Mouse (Mus musculus) CD4-positive, CD25-positive, alpha-beta regulatory T cell, adult 4 months (primary cell): ENCODE measurements around the gene Slc30a4. TPM values are rescaled to one million over a fixed set of nuclear protein-coding genes. Genes with fewer than 3 reads are reported as not detected.

ENCODE experiments used
- ATAC-seq: one replicate; pipeline ENCODE4 v1.8.0; 2017
- polyA plus RNA-seq, 2 experiments: library from polyadenylated mRNA; unstranded; fragments of 100-300 nt; shearing (Covaris generic); gene quantifications; one replicate each; pipeline ENCODE4 v1.2.1; 2017

Slc30a4 gene
- 1 to 10 TPM in 1 of 2 experiments, under 1 TPM in 1; 0.77 to 1.2 TPM for polyA plus RNA-seq

- peak; percentile 65 for ATAC-seq
Observed at GRCm38 (mm10) chr2:122702181-122703036, at the start of gene Slc30a4. Gene Slc30a4 (minus strand): TSS chr2:122702663.

- no peak for ATAC-seq
Observed at GRCm38 (mm10) chr2:122746461-122746860, 44.0 kb upstream of the Slc30a4 start.

DNA sequence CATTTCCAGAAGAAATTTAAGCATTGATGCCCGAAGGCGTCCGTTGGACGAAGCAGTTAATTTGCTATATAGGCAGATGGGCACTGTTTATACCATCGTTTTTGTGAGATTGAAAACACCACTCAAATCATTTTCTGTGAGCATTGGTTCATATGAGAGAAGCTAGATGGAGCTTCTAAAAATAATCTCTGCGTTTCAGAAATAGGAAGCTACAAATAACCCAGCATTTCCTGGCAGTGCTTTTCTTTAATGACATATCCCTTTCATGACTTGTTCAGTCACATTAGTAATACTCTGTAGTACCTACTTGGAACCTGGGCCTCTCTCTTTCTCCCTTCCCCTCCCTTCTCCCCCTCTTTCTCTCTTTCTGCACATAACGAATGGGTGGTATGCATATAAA, 36.6 kb upstream of the Slc30a4 start:
- ATAC-seq: peak; percentile 16

DNA sequence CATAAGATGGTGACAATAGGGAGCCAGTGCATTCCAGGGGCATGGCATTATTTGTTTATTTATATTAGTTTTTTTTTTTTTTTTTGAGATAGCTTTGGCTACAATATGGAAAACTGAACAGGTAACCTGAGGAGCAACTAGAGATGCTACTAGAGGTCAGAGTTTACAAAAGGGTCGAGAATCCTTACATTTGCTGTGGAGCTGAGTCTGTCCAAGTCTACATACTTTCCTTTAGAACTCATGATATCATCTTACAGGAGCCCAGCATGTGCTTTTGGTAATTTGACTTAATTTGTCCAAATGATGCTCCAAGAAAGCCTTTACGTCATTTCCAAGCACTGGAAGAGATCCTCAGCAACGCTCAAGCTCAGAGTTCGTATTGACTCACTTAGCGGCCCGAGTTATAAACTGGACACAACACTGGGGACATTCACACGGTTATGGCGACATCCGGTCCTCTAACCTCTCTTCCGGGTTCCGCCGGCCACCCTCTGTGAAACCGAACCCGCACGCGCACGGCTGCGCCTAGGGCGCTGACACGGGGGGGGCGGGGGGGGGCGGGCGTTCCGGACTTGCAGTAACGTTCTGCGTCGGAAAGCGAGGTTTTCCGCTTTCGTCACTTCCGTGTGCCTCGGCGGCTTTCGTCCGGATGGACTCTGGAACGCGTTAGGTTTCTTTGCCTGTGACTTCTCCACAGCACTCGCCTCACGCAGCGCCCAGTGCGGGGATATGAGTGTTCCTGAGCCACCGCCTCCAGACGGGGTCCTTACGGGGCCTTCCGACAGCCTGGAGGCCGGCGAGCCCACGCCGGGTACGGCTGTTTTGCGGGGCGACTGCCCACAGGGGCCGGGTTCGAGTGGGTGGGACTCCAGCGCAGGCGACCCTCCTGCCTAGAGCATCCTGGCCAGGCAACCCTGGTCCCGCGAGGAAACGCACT, 35.7 kb upstream of the Slc30a4 start, which contains the start of gene Bloc1s6:
Bloc1s6 (plus strand) TSS at position 610 of the 937 bp plus-strand sequence.
- ATAC-seq: peak; percentile 88

DNA sequence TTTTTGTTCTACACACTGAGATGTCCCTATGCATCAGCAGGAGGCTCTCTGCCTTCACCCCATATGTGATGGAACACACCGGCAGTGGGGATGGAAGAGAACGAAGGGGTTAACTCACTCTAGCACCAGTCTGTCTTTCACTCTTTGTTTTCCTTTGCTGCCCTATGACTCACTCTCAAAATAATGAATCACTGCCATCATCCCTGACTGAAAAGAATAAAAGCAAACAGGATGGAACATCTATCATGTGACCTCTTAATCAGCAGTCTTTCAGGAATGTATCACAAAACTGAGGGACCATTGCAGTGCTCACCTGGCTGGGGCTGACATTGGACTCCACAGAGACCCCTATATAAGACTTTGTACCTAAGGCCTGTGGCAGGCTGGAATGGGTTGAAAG, 29.0 kb upstream of the Slc30a4 start:
- ATAC-seq: no peak

DNA sequence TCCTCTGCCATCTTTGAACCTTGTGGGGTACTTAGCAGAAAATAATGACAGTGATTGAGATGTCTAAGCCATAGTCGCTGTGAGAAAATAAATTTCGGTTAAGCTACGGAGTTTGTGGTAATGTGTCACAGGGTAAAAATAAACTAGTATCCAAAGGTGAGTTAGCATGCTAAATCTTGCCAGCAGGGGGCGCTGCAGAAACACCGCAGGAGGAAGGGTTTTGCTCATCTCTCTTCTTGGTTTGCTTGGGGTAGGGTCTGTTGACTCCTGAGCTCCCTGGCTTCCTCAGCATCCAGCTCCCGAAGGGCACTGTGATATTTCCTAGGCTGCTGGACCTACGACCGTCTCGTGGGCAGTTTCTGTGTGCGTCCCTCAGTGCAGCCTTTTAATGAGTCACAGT, 23.1 kb upstream of the Slc30a4 start:
- no peak for ATAC-seq

- no peak for ATAC-seq
Observed at GRCm38 (mm10) chr2:122720564-122720963, 18.1 kb upstream of the Slc30a4 start.

- ATAC-seq: no peak
Observed at GRCm38 (mm10) chr2:122719232-122719631, 16.8 kb upstream of the Slc30a4 start.

DNA sequence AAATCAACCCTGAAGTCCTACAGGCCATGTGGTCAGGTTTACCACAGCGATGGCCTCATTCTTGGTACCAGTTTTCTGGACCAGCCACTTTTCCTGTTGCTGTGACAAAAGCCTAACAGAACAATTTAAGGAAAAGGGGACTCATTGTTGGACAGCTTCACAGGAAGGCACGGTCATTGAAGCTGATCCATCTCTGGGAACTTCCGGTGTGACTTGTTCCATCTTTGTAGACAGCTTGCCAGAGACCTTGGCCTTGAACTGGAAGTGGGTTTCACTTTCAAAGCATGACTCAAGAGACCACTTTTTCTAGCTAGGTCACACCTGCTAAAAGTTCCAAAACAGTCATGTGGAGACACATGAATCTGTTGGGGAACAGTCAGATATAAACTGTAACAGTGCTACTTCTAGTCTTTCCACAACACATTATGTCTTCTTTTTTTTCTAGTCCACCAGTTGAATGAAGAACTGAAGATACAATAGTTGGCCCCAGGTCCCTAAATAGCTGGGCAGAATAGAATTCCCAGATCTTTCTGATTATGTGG, 13.9 kb upstream of the Slc30a4 start:
- ATAC-seq: no peak

- no peak for ATAC-seq
Observed at GRCm38 (mm10) chr2:122715148-122715692, 12.8 kb upstream of the Slc30a4 start.

DNA sequence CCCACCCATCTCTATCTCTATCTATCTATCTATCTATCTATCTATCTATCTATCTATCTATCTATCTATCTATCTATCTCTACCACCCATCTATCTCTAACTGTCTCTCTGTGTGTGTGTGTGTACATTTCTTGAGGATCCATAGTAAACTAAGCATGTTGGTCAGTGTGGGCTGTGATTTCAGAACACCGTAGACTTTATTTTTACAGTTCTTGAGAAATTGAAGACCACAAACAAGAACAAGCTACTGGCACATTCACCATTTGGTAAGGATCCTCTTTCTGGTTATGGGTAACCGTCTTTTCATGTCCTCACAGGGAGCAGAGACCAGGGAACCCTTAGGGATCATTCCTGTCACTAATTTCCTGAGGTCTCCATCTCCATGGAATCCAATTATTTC, 10.4 kb upstream of the Slc30a4 start:
- ATAC-seq: no peak

- ATAC-seq: peak; percentile 34
Observed at GRCm38 (mm10) chr2:122711911-122712310, 9.4 kb upstream of the Slc30a4 start.

DNA sequence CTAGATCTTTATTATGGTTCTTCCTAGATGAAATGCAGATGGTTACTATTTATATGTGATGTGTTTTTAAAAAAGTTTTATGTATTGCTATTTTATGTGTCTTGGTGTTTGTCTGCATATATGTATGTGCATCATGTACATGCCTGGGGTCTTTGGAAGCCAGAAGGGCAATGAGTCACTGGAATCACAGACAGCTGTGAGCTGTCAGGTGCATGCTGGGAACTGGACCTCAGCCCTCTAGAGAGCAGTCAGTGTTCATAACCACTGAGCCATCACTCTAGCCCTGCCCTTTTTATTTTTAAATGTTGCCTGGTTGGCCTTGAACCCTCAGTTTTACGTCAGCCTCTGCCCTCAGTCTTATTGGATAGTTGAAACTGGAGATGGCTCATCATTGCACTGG, 6.7 kb upstream of the Slc30a4 start:
- no peak for ATAC-seq

GRCm38 (mm10) chr2:122708080-122708479, 5.6 kb upstream of the Slc30a4 start:
- no peak for ATAC-seq

DNA sequence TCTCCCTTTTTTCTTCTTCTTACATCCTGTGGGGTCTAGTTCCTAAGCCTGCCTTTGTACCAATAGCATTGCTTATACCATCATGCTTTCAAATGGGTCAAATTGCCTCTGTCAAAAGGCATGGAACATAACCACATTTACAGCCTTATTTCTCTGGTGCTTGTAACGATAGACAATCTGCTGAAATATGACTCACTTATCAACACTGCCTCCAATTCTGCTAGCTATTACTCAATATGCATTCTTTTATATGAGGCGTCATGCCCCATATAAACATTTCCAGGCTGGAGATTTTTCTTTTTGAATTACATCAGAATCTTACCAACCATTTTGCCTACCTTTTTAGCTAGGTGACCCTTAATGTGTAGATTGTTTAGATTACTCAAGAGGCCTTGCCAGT, 2.1 kb upstream of the Slc30a4 start:
- no peak for ATAC-seq

DNA sequence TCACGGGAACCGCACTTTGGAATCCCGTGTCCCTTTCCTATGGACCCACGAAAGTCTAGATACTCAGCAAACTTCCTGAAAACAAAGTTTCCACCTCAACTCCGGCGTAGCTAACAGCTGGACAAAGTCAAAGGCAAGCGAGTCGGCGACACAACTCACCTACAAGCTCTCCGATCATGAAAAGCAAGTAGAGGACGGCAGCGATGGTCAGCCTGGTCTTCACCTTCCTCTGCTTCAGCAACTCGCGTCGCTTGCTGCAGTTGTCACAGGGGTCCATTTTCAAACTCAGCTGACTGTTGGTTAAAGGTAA, 637 bp downstream of the Slc30a4 start:
- ATAC-seq: peak; percentile 59

DNA sequence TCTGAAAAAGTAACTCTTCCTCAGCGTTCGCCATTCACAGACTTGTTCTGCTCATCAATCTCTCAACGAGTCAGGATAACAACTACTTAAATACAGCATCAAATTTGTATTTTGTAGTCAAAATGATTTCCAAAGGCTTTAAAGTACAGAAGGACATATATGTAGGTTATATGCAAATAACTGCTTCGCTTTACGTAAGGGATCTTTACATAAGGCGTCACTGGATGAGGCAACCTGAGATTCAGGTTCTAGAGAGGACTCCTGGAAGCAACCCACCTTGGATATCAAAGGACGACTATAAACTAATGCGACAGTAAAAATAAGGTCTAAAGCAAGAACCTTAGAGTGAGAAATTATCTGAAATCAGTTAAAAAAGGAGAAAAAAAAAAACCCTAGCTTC, 1.5 kb downstream of the Slc30a4 start:
- no peak for ATAC-seq

DNA sequence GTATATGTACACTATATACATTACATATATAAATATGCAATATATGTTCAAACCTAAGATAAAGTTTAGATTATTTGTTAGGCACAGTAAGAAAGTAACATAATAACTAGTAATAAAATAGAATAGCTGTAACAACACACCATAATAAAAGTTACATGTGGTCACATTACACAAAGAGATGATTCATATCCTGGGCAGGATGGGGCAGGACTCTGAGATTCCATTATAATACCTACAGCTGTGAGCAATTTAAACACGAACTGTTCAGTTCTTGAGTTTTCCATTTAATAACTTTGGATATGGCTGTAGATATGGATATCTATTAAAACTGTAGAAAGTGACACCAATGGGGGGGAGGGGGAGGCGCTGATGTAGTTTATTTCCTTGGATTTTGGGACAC, 4.9 kb downstream of the Slc30a4 start:
- ATAC-seq: no peak

DNA sequence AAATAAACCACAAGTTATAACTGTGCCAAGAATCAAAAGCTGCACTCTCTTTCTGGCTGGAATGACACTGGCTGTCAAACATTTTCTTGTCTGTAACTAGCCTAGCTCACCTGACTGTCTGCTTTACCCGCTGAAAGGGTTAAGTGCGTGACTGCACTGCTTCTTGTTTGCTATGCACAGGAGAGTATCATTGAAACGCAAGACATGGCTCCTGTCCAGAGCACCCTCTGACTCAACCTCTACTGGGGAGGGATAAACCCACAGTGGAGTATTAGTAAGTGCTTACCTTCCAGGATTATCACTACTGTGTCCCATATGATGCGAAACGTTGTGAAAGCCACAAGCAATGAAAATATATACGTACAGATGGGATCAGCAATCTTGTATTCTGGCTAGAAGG, 15.8 kb downstream of the Slc30a4 start:
- no peak for ATAC-seq

DNA sequence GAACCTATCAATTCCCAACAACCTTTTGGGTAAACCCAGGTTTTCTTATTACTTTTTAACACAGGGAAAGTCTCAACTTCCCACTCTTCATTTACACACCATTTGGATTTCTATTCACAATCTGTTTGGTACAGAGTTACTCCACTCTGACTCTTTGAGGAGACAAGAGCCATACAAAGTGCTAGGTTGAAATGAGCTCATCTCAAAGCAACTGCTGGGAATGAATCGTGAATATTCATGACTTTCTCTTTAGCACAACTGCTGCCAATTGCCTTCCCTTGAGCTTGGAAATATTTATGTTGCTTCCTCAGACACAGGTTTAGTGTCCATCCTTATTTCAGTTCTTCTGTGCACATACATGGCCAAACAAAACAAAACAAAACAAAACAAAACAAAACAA, 18.8 kb downstream of the Slc30a4 start:
- ATAC-seq: no peak

- no peak for ATAC-seq
Observed at GRCm38 (mm10) chr2:122682520-122682919, 19.9 kb downstream of the Slc30a4 start.

DNA sequence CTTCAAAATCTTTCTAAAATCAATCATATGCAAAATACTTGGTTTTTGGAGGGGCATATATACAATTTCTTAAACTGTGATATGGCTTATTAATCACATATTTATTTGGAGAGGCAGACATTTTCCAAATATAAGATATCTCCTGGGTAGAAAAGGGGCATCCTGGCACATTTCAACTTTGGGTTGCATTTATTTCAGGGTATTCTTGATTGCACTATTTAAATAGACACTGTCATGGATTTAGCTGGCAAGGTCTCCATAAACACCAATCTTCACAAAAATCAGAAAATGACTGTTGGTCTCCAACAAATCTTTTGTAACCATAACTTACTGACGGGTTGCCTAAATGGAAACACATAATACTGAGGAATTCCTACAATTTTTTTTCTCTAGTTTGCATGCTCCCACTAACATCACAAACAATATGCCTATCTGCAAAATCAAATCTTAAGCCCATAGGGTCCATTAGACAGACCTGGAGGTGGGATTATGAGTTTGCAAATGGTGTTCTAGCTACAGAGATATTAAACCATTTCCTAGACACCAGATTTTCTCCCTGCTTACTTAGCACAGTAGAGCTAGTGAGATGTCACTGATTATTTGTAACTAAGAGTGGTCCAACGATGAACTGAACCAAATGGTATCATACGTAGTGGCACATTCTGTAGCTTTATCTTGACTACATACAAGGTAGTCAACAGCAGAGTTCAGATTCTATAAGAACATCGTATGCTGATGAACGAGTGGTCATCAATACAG, 20.9 kb downstream of the Slc30a4 start:
- ATAC-seq: peak; percentile 11
